ENCODE assay signal across 8 mouse cellular contexts in genomic region chr10:57183560-57183959, GRCm38 (mm10).
DNase-seq lines count a peak whose midpoint lies in the region; ATAC-seq lines count a peak whose summit lies in the region.

No protein-coding gene starts in this region.

- 68% methylated on average over 1 of the region's 1 CpGs for WGBS in hindbrain, embryonic 11.5 days
- WGBS in hindbrain, embryonic 16.5 days, result 68% methylated on average over 1 of the region's 1 CpGs
- 66% methylated on average over 1 of the region's 1 CpGs for WGBS in embryonic facial prominence, embryonic 11.5 days
- 67% methylated on average over 1 of the region's 1 CpGs for WGBS in intestine, embryonic 16.5 days

- no peaks in the 10 kb centered on the region for H3K36me3 ChIP-seq in hindbrain, embryonic 11.5 days (ENCODE audit: control insufficient read depth, insufficient read depth, low read length)
- H3K36me3 ChIP-seq in hindbrain, embryonic 16.5 days (ENCODE audit: control insufficient read depth, insufficient read depth, low read length), result no peaks in the 10 kb centered on the region
- H3K36me3 ChIP-seq in embryonic facial prominence, embryonic 11.5 days (replicated peaks; ENCODE audit: control insufficient read depth, insufficient read depth, low read depth, low read length), result no peaks in the 10 kb centered on the region
- no peaks in the 10 kb centered on the region for H3K36me3 ChIP-seq in intestine, embryonic 16.5 days (ENCODE audit: control insufficient read depth, insufficient read depth, low read length)

- no peaks in the 10 kb centered on the region for H3K9me3 ChIP-seq in hindbrain, embryonic 11.5 days (ENCODE audit: control insufficient read depth, low read length)
- no peaks in the 10 kb centered on the region for H3K9me3 ChIP-seq in hindbrain, embryonic 16.5 days (ENCODE audit: control insufficient read depth, low read length)
- H3K9me3 ChIP-seq in embryonic facial prominence, embryonic 11.5 days (replicated peaks; ENCODE audit: control insufficient read depth, low read length), result no peaks in the 10 kb centered on the region
- H3K9me3 ChIP-seq in intestine, embryonic 16.5 days (ENCODE audit: control insufficient read depth, low read length), result no peaks in the 10 kb centered on the region

- peak; percentile 39 for DNase-seq in hindbrain, embryonic 11.5 days (ENCODE audit: low spot score)
- DNase-seq in 416B (ENCODE audit: low read depth) (peak; percentile 57), WW6 (ENCODE audit: low read depth, low spot score) (peak; percentile 1)
- DNase-seq in embryonic facial prominence, embryonic 11.5 days (ENCODE audit: low spot score), result peak; percentile 73
- DNase-seq in layer of hippocampus, postnatal 25 days (ENCODE audit: extremely low spot score in 1 of 2, low spot score in 1 of 2), result peak; percentile 16 to 71
- peak; percentile 17 for DNase-seq in retina, postnatal 1 day

- no peak overlapping the region for H3K4me2 ChIP-seq in hindbrain, embryonic 11.5 days (replicated peaks; ENCODE audit: low read depth, low read length)
- H3K4me2 ChIP-seq in hindbrain, embryonic 16.5 days (ENCODE audit: low read length), result no peak overlapping the region
- no peak overlapping the region for H3K4me2 ChIP-seq in embryonic facial prominence, embryonic 11.5 days (ENCODE audit: low read depth, low read length)
- H3K4me2 ChIP-seq in intestine, embryonic 16.5 days (ENCODE audit: low read depth, low read length), result no peak overlapping the region

- no peak overlapping the region for H3K27ac ChIP-seq in hindbrain, embryonic 11.5 days (ENCODE audit: low read depth, low read length)
- no peak overlapping the region for H3K27ac ChIP-seq in hindbrain, embryonic 16.5 days (ENCODE audit: low read depth, low read length)
- no peak overlapping the region for H3K27ac ChIP-seq in embryonic facial prominence, embryonic 11.5 days (replicated peaks; ENCODE audit: low read depth, low read length)
- H3K27ac ChIP-seq in intestine, embryonic 16.5 days (ENCODE audit: low read length), result no peak overlapping the region

- H3K27me3 ChIP-seq in hindbrain, embryonic 11.5 days (ENCODE audit: control insufficient read depth, insufficient read depth, low read length), result no peaks in the 10 kb centered on the region
- H3K27me3 ChIP-seq in hindbrain, embryonic 16.5 days (replicated peaks; ENCODE audit: control insufficient read depth, insufficient read depth, low read length), result no peaks in the 10 kb centered on the region
- H3K27me3 ChIP-seq in embryonic facial prominence, embryonic 11.5 days (ENCODE audit: control insufficient read depth, insufficient read depth, low read length), result no peaks in the 10 kb centered on the region
- no peaks in the 10 kb centered on the region for H3K27me3 ChIP-seq in intestine, embryonic 16.5 days (replicated peaks; ENCODE audit: control insufficient read depth, insufficient read depth, low read length)

- H3K4me1 ChIP-seq in hindbrain, embryonic 11.5 days (replicated peaks; ENCODE audit: control insufficient read depth, insufficient read depth, low read length), result no peaks in the 10 kb centered on the region
- H3K4me1 ChIP-seq in hindbrain, embryonic 16.5 days (ENCODE audit: control insufficient read depth, insufficient read depth, low read depth, low read length), result no peaks in the 10 kb centered on the region
- H3K4me1 ChIP-seq in embryonic facial prominence, embryonic 11.5 days (ENCODE audit: control insufficient read depth, insufficient read depth, low read length), result no peaks in the 10 kb centered on the region
- no peaks in the 10 kb centered on the region for H3K4me1 ChIP-seq in intestine, embryonic 16.5 days (ENCODE audit: control insufficient read depth, insufficient read depth, low read length)

- no peak overlapping the region for H3K9ac ChIP-seq in hindbrain, embryonic 11.5 days (ENCODE audit: low read depth, low read length)
- no peak overlapping the region for H3K9ac ChIP-seq in hindbrain, embryonic 16.5 days (ENCODE audit: low read depth, low read length)
- no peak overlapping the region for H3K9ac ChIP-seq in embryonic facial prominence, embryonic 11.5 days (replicated peaks; ENCODE audit: low read length)
- no peak overlapping the region for H3K9ac ChIP-seq in intestine, embryonic 16.5 days (ENCODE audit: low read depth, low read length)

- ATAC-seq in hindbrain, embryonic 11.5 days (ENCODE audit: low FRiP score), result no peak
- ATAC-seq in hindbrain, embryonic 16.5 days, result no peak
- no peak for ATAC-seq in embryonic facial prominence, embryonic 11.5 days (replicated peaks; ENCODE audit: insufficient number of reproducible peaks, low FRiP score, low TSS enrichment, low read depth)
- no peak for ATAC-seq in intestine, embryonic 16.5 days

- H3K4me3 ChIP-seq in hindbrain, embryonic 11.5 days (ENCODE audit: low read depth, low read length), result no peak overlapping the region
- no peak overlapping the region for H3K4me3 ChIP-seq in hindbrain, embryonic 16.5 days (ENCODE audit: low read length)
- H3K4me3 ChIP-seq in embryonic facial prominence, embryonic 11.5 days (ENCODE audit: low read depth, low read length), result no peak overlapping the region
- no peak overlapping the region for H3K4me3 ChIP-seq in intestine, embryonic 16.5 days (ENCODE audit: low read length)

Comparison
In these comparisons a context has a peak if more than half of its experiments do, and no peak if none do; other contexts are left out.
1. DNase-seq: peak in every context shown above with its lines; median percentile 73 in embryonic facial prominence, embryonic 11.5 days; 57 in 416B; 44 in layer of hippocampus, postnatal 25 days; 39 in hindbrain, embryonic 11.5 days; 17 in retina, postnatal 1 day; 1 in WW6.